In the genomic region with DNA sequence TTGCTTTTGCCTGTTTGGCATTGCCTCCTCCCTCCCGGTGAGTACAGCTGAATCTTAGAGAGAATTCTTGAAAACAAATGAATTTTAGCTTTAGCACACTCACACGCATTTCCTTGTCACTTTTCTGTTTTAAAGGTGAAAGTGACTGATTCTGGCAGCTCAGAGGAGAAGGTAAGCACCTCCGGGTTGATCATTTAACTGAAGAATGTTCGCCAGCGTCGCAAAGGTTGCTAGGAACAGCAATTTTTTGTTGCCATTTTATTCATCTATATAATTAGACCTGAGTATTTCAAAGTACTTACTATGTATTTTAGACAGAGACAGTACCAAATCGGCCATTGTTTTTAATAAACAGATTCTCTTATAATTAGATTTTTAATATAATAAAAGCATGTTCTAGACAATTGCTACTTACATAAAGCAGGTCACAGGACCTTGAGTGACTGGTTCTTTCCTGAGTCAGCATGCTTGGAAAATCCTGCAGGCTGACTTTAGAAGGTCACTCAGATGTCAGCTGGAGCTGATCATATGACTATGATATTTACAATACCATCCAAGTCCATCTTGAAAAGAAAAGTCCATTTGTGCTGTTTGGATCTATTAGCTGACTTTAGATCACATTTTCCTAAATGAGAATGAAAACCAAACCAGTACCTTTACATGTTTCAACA, we compare ENCODE assay signal across 20 mouse cellular contexts. TPM values are rescaled to one million over a fixed set of nuclear protein-coding genes. Genes with fewer than 3 reads are reported as not detected.
A peak's percentile ranks its signal among the peaks of the same experiment; 100 is the strongest.
DNase-seq lines count a peak whose midpoint lies in the region; ATAC-seq and TF ChIP-seq lines count a peak whose summit lies in the region.
"Had no signal": no experiment of that assay in that cellular context is flagged by ENCODE, and none has a peak within 500 bp of the region (broad histone marks: within the 10 kb centered on the region; RNA-seq: fewer than 3 reads in every experiment).

No protein-coding gene starts in this region.

- peak; percentile 53 for DNase-seq in adrenal gland, adult 2 months
- no peak for DNase-seq in adrenal gland, adult 18-20 months (ENCODE audit: low spot score in 2 of 2)
- DNase-seq in kidney, adult 2 months, result peak; percentile 83
- peak; percentile 63 for DNase-seq in kidney, postnatal 14 days
- DNase-seq in hindbrain, embryonic 10.5 days (ENCODE audit: low spot score), result no peak
- DNase-seq in cerebellum, postnatal 25 days, result no peak
- DNase-seq: cerebellum, adult 9-10 months; gastrocnemius, postnatal 25 days; midbrain, embryonic 14.5 days; retina, postnatal 1 day; thymus, adult 18-20 months had no signal

- no peaks in the 10 kb centered on the region for H3K27me3 ChIP-seq in C2C12 (ENCODE audit: control insufficient read depth, insufficient read depth, insufficient read length)
- no peaks in the 10 kb centered on the region for H3K27me3 ChIP-seq in kidney, adult 2 months (replicated peaks; ENCODE audit: control insufficient read depth, insufficient read depth, low read length)
- H3K27me3 ChIP-seq in hindbrain, embryonic 10.5 days (ENCODE audit: insufficient read depth, poor library complexity, severe bottlenecking), result no peaks in the 10 kb centered on the region
- H3K27me3 ChIP-seq: CH12.LX; embryonic facial prominence, embryonic 13.5 days; forebrain, embryonic 15.5 days; limb, embryonic 13.5 days; stomach, embryonic 15.5 days had no signal

- peaks cover 15% of the 10 kb centered on the region; the same call in 1 of the 2 replicates for H3K4me1 ChIP-seq in kidney, adult 2 months (ENCODE audit: control insufficient read depth, insufficient read depth, low read length)
- H3K4me1 ChIP-seq in hindbrain, embryonic 10.5 days (replicated peaks), result peaks cover 14% of the 10 kb centered on the region
- H3K4me1 ChIP-seq: embryonic facial prominence, embryonic 13.5 days; heart, embryonic 10.5 days; stomach, embryonic 15.5 days had no signal

- TF ChIP-seq CTCF in C2C12 (IDR thresholded peaks at IDR 0.05; ENCODE audit: control insufficient read depth, insufficient read depth, insufficient read length), result no peak
- TF ChIP-seq CTCF in kidney, adult 2 months (conservative IDR thresholded peaks at IDR 0.05; ENCODE audit: insufficient read depth, insufficient read length, low read depth, low read length), result no peak

- H3ac ChIP-seq in C2C12 (ENCODE audit: control insufficient read depth, insufficient read length, low read depth), result peak overlapping the region; percentile 65

- H3K79me2 ChIP-seq in C2C12 (ENCODE audit: control insufficient read depth, insufficient read depth), result peaks cover 28% of the 10 kb centered on the region

- 22% methylated on average over 7 of the region's 7 CpGs for WGBS in kidney, adult 2 months
- WGBS in hindbrain, embryonic 10.5 days, result 89% methylated on average over 7 of the region's 7 CpGs

- no peaks in the 10 kb centered on the region for H3K9me3 ChIP-seq in hindbrain, embryonic 10.5 days
- H3K9me3 ChIP-seq: embryonic facial prominence, embryonic 13.5 days; forebrain, embryonic 15.5 days; heart, embryonic 10.5 days; limb, embryonic 13.5 days; stomach, embryonic 15.5 days had no signal

- H3K27ac ChIP-seq in kidney, adult 2 months (ENCODE audit: insufficient read depth, low read depth, low read length), result peak overlapping the region; percentile 98
- no peak overlapping the region for H3K27ac ChIP-seq in hindbrain, embryonic 10.5 days
- H3K27ac ChIP-seq: embryonic facial prominence, embryonic 13.5 days; forebrain, embryonic 15.5 days; heart, embryonic 10.5 days; limb, embryonic 13.5 days; liver, embryonic 14.5 days; stomach, embryonic 15.5 days had no signal

- peaks cover 14% of the 10 kb centered on the region for H3K79me3 ChIP-seq in C2C12 (ENCODE audit: low read depth)

- H3K4me3 ChIP-seq in C2C12 (ENCODE audit: insufficient read depth, poor library complexity, severe bottlenecking), result peak overlapping the region; percentile 41
- H3K4me3 ChIP-seq in kidney, adult 2 months (ENCODE audit: insufficient read depth, low read depth, low read length), result peak overlapping the region; percentile 59
- H3K4me3 ChIP-seq in hindbrain, embryonic 10.5 days, result no peak overlapping the region
- H3K4me3 ChIP-seq: embryonic facial prominence, embryonic 13.5 days; forebrain, embryonic 15.5 days; heart, embryonic 10.5 days; limb, embryonic 13.5 days; stomach, embryonic 15.5 days had no signal

- TF ChIP-seq POLR2A in kidney, adult 2 months (IDR thresholded peaks at IDR 0.05; ENCODE audit: low read depth, low read length), result no peak

- peaks cover 49% of the 10 kb centered on the region for H3K36me3 ChIP-seq in C2C12 (ENCODE audit: control insufficient read depth, insufficient read depth)
- peaks cover 1% of the 10 kb centered on the region; the same call in 1 of the 2 replicates for H3K36me3 ChIP-seq in kidney, adult 2 months (ENCODE audit: control insufficient read depth, insufficient read depth, low read length)
- no peaks in the 10 kb centered on the region for H3K36me3 ChIP-seq in hindbrain, embryonic 10.5 days
- H3K36me3 ChIP-seq: embryonic facial prominence, embryonic 13.5 days; forebrain, embryonic 15.5 days; heart, embryonic 10.5 days; limb, embryonic 13.5 days; stomach, embryonic 15.5 days had no signal

- no peak for ATAC-seq in granulocyte monocyte progenitor cell, adult 5-6 weeks (replicated peaks; ENCODE audit: poor library complexity, severe bottlenecking)
- ATAC-seq: forebrain, embryonic 15.5 days had no signal

TF ChIP-seq in C2C12, 6 proteins besides CTCF, POLR2A, EP300 and RAD21:
- TF ChIP-seq CEBPB (IDR thresholded peaks at IDR 0.05; ENCODE audit: low read depth) (no peak), MYOG (IDR thresholded peaks at IDR 0.05; ENCODE audit: control insufficient read depth, extremely low read depth, insufficient read length) (no peak), MAX (IDR thresholded peaks at IDR 0.05) (no peak), FOSL1 (IDR thresholded peaks at IDR 0.05; ENCODE audit: insufficient read depth, low read length, poor library complexity, severe bottlenecking) (no peak), USF1 (IDR thresholded peaks at IDR 0.05; ENCODE audit: low read depth) (no peak), MYOD1 (IDR thresholded peaks at IDR 0.05; ENCODE audit: control insufficient read depth, insufficient read length, low read depth) (no peak)

RNA-seq across cellular contexts. Expression of a gene that starts 1.6 kb away (rescaled TPM):
- 100 to 1,000 TPM; 175 to 300 TPM for total RNA-seq in adrenal gland, adult 2 months (2021)
- polyA plus RNA-seq in adrenal gland, adult 2 months (2012; rRNA removed), result 12.6 and 26.8 TPM in 2 replicates
- total RNA-seq in adrenal gland, adult 18-20 months (2021), result 10 to 100 TPM; 52.8 to 84.0 TPM
- 1,843 TPM for polyA plus RNA-seq in C2C12 (2012; fragmentation: generic; extraction: Trizol)
- 1,966 and 1,980 TPM in 2 replicates for polyA plus RNA-seq in kidney, adult 2 months (2012; rRNA removed)
- 11.4 and 15.7 TPM in 2 replicates for polyA plus RNA-seq in hindbrain, embryonic 10.5 days (2016; fragmentation: Nextera tagmentation; extraction: Ambion mirVana)
- 3.7 and 6.6 TPM in 2 replicates for total RNA-seq in granulocyte monocyte progenitor cell, adult 5-6 weeks (2014; fragmentation: Nextera tagmentation)
- 2.3 and 14.9 TPM in 2 replicates for total RNA-seq in granulocyte monocyte progenitor cell, adult 5-6 weeks (2017)

RNA-seq across cellular contexts. Expression of a gene that starts 22.7 kb away (rescaled TPM):
- 10 to 100 TPM; 33.0 to 44.4 TPM for total RNA-seq in adrenal gland, adult 2 months (2021)
- 21.9 and 33.1 TPM in 2 replicates for polyA plus RNA-seq in adrenal gland, adult 2 months (2012; rRNA removed)
- total RNA-seq in adrenal gland, adult 18-20 months (2021), result 10 to 100 TPM; 34.4 to 39.9 TPM
- 6.1 TPM for polyA plus RNA-seq in C2C12 (2012; fragmentation: generic; extraction: Trizol)
- polyA plus RNA-seq in kidney, adult 2 months (2012; rRNA removed), result 56.8 and 59.3 TPM in 2 replicates
- polyA plus RNA-seq in hindbrain, embryonic 10.5 days (2016; fragmentation: Nextera tagmentation; extraction: Ambion mirVana), result 7.7 and 8.0 TPM in 2 replicates
- total RNA-seq in granulocyte monocyte progenitor cell, adult 5-6 weeks (2014; fragmentation: Nextera tagmentation), result 4.3 and 4.8 TPM in 2 replicates
- total RNA-seq in granulocyte monocyte progenitor cell, adult 5-6 weeks (2017), result 3.5 TPM in 2 replicates
- total RNA-seq: CH12.LX had no signal

Comparison
In these comparisons a context has a peak if more than half of its experiments do, and no peak if none do; other contexts are left out.
1. DNase-seq: peak in adrenal gland, adult 2 months (single experiment), kidney, adult 2 months (single experiment) and kidney, postnatal 14 days (single experiment); none in adrenal gland, adult 18-20 months (0 of 2), hindbrain, embryonic 10.5 days (single experiment) and cerebellum, postnatal 25 days (0 of 2).
2. RNA of a gene that starts 1.6 kb away (polyA plus RNA-seq): 1,966 to 1,980 TPM in kidney, adult 2 months and 1,843 TPM in C2C12 (single experiment); 12.6 to 26.8 TPM in adrenal gland, adult 2 months and 11.4 to 15.7 TPM in hindbrain, embryonic 10.5 days; every median in the first group is over 10 times any median in the second.